Mouse (Mus musculus) ovary, postnatal 10 days (tissue): Measurements from ENCODE around the gene Tmco1.

ENCODE experiments used
- DNase-seq: peaks from one replicate; pipeline ENCODE4 v3.0.0; 2022; ENCODE audit warnings: low spot score

The Tmco1 gene

DNA sequence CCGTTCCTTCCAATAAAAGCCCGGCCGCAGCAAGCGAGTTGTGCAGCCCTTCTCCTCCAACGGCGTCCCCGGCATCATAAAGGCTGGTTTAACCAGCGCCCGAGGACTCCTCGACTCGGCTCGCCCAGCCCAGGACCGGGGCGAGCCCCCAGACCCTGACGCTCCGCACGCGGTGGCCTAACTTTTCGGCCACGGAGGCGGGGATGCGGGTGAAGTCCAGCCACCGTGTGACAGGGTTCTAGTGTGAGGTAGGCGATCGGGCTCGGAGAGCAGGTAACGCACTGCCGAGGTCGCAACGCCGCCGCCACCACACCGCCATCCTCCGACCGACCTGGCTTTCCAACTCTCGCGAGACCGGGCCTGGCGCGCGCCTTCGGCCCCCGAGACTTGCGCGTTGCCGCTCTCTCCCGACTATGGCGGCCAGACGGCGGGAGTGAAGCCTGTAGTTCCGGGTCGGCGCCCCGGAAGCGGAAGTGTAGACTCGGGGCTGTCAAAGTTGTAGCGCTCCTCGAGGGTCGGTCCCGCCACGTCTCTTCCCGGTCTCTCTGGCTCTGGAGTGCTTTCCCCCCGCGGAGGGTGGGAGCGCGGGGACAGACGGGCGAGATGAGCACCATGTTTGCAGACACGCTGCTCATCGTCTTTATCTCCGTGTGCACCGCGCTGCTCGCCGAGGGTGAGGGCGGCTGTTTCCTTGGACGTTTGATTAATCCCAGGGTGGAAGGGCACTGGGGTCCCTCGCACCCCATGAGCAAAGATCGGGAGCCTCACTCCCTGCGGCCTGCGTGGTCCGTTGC lies at the start of gene Tmco1:
TSS of gene Tmco1 (plus strand) at position 118 of the 794 bp plus-strand sequence.
- peak; percentile 98 for DNase-seq

DNA sequence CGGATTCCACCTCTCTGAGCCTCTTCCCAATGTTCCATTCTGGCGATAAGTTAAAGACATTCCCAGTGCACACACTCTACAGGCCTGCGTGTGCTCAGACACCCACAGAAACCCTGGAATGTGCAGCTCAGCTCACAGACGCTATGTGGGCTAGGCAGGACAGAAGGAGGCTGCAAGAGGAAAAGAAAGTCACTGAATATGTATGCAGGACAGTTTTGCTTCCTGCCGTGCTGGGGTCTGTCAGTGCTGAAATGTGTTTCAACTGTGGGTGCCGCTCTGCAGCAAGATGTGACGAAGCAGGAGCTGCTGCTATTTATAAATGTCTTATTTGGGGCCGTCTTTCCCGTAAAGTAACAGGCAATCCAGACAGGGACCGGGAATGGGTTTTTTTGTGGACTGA lies 48.5 kb upstream of the Tmco1 start:
- no peak for DNase-seq

DNA sequence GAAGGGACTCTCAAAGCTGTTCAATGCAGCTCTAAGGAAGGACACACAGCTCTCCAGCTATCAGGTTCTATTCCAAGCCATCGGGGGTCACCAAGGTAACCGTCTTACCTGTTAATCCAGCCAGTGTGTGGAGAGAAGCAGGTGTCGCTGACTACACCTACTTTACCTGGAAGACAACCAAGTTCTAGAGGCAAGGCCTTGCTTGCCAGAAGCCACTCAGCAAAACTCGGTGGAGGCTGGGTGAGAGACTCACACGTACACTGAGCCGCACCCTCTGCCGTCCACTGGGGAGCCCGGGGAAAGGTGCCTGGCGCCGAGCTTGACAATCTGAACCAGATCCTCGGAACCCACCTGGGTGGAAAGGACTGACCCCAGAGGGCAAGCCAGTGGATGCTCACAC lies 46.4 kb upstream of the Tmco1 start:
- DNase-seq = no peak

DNA sequence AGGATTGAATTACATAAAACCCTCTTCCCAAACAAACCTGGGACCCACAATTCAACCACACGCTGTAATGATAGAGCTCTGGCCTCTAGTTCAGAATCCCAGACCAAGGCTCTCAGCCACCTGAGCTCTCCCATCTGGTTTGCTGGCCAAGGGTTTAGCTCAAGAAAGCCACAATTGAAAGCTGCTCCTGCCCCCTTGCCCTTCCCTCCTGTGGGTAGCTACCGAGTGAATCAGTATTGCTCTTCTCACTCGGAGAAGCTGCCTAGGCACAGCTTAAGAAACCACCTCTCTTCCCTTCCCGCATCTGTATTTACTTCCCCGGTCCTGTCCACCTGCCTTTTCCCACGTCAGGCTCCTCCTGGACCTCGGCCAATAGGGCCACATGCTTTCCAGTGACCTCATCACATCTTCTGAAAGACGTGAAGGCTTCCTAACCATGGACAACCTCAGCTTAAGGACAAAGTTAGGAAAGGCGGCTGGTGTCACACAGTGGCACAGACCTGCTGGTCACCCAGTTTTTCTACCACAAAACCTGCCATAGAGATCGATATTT lies 45.6 kb upstream of the Tmco1 start:
- DNase-seq = no peak

DNA sequence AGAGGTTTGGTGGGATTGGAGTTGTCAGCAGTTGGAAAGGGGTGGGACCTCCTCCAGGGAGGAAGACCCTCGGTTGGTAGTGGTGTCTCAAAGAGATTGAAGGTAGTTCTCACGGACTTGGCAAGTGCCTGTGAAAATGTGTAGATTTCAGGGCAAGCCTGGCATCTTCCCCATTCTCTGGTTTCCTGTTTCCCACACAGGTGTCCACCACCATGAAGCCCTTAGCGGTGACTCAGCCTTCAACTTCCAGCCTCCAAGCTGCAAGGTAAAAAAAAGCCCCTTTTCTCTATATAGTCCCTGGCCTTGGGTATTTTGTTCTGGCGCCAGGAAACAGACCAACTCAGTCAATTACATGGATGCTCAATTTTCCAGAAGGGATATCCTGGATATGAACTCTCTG lies 42.8 kb upstream of the Tmco1 start:
- no peak for DNase-seq

DNA sequence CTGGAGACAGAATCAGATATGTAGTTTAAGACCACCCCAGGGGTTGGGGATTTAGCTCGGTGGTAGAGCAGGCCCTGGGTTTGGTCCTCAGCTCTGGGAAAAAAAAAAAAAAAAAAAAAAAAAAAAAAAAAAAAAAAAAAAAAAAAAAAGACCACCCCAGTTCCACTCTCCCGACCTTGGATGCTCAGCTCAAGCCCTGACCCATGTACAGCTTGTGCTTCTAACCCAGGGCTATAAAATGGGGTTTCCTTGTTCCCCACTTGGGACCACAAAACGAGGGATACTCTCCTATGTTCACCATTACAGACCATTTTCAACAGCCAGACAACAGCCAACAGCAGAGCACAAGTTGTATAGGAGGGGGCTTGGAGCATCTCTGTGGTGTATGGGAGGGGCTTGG lies 41.5 kb upstream of the Tmco1 start:
- DNase-seq = no peak

DNA sequence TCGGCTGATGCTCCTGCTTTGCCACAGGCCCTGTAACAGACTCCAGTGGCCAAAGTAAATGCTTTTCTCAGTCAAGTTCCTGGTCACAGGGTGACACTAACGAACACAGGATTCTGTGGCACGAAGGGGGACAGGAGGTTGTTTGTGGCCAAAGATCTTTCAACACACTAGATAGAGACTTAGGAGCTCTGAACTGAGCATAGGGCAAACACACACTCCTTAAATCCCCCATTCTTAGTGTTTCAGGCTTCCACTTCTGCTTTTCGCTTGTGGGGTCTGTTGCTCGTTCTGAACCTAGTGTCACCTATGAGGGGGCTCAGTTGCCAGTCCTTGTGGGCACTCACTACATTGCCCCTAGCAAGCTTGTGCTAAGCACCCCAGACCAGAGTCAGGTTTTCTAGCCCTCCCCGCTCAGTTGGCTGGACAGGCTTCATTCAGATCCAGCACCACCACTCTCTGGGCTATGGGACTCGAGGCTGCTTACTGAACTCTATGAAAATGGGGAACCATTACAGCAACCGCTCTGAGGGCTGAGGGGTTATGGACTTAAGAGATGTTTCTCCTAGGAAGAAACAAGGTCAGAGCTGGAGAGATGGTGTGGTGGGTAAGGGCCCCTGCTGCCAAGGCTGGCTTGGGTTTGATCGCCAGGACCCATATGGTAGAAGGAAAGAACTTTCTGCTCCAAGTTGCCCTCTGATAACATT lies 39.7 kb upstream of the Tmco1 start:
- no peak for DNase-seq

DNA sequence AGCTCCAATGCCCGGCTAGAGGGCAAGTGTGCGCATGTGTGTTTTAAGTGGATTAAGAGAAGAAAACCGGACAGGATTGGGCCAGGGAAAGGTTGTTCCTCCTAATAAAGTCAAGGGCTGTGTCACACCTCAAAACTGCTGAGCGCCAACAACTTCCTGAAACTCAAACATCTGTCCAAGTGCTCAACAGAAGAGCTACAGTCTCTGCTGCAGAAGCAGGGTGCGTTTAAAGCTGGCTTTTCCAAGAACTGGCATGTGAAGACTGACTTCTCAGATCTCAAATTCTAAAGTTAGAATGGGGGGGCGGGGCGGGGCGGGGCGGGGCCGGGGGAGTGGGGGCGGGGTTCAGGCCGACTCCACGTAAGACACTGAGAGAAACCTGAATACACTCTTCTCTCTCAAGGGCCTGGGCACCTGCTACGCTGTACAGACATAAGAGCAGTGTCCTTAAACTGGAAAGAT lies 38.8 kb upstream of the Tmco1 start:
- no peak for DNase-seq

DNA sequence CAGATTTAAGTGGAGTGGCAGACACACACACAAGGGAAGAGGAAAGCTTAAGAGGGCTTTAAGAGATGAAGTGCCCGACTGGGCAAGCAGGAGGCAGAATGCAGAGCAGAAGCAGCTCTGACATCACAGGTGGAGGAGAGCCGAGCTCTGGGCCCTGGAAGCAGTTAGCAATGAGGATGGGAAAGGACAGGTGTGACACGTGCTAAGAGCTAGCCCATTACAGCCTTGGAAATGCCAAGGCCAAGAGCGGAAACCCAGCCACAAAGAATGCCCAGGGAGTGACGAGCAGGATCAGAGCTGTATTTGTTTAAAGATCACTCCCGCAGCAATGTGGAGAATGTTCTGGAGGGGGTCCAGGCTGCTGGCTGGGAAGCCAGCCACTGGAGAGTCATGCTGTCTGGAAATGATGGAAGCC lies 38.3 kb upstream of the Tmco1 start:
- DNase-seq = peak; percentile 33

DNA sequence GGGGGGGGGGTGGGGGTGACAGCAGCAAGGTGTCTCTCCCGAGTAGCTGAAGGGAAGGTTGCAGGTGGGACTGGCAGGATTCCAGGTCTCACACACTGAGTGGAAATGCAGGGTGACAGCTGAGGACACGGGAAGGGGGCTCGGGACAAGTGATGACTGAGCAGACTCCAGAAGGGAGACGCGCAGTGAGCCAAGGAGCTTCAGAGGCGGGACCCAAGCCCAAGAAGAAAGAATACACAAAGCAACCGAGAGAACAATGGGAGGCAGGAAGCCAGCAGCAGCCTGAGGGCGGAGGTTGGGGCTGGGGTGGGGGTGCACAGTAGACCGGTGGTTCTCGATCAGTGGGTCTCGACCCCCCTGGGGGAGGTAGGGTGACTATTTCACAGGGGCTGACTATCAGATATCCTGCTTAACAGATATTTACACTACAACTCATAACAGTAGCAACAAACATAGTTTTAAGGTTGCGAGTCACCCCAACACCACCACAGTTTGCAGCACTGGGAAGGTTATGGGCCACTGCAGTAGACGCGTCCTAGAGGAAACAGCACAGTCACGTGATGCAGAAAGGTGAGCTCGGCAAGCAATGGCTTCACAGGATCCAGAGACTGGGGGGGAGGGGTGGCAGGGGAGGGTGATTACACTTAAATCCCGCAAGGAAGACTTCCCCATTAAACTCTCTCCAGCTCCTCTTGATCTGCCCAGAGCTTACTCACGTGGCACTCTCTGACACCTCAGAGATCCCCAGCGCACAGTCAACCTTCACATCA lies 37.7 kb upstream of the Tmco1 start:
- no peak for DNase-seq

DNA sequence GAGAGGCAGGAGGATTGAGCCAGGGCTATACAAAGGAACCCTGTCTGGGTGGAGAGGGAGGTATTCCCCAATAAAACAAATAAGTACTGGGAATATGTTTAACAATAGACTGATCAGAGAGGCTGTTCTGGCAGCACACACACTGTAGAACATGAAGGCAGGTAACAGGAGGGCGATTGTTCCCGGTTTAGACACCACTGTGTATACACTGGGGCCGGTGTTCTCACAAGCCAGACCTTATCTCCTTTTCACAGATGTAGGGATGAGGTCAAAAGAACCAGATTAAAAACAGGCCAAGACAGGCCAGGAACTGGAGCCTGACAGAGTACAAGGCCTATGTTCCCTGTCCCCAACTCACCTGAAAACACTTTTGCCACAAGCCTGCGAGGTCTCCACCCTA lies 36.9 kb upstream of the Tmco1 start:
- no peak for DNase-seq

DNA sequence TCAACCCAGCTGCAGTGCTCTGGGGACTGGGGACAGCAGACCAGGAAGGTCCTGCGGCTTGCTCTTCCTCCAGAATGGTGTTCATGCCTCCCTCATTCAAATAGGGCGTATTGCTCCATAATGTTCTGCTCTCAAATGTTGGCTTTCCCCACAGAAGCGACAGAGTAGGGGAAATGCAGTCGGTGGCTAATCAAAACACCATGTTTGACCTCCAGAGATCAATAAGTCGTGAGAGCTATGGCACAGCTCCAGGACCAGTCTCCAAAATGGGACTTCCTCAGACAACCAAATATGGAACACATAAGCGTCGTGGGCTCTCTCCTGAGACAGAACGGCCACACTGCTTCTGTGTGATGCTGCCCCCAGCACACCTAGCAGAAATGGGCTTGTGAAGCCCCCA lies 36.3 kb upstream of the Tmco1 start:
- DNase-seq = no peak

DNA sequence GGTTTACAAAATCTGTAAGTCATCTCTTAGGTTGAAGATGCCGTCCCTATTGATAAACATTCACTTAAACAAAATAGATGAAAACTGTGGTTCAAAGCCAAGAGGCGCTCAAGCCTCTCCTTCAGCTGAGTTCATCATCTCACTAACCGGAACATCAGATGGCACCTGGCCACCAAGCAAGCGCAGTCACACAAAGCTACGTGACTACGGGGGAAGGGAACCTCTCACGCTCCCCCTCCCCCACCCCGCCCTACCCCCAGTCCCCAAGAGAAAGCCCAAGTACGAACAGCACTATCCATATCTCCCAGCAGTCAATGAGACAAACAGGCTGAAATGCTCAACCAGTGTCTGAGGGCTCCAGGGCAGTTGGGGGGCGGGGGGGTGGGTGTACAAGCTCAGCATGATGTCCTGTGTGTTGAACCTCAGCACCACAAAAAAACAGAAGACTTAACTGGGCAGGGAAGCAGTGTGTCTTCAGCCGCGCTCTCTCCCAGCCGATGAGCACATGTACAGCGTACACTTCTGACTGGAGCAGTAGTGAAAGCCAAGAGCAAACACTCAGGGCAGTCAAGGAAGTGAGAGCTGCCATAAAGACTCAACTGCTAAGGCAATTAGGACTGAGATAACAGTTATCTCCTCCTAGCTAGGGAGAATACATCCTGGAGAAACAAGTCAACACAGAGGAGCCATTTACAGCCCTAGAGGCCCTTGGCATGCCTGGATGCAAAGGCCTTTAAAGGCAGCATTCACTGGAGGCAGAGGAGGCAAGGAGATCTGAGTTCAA lies 34.6 kb upstream of the Tmco1 start:
- no peak for DNase-seq

DNA sequence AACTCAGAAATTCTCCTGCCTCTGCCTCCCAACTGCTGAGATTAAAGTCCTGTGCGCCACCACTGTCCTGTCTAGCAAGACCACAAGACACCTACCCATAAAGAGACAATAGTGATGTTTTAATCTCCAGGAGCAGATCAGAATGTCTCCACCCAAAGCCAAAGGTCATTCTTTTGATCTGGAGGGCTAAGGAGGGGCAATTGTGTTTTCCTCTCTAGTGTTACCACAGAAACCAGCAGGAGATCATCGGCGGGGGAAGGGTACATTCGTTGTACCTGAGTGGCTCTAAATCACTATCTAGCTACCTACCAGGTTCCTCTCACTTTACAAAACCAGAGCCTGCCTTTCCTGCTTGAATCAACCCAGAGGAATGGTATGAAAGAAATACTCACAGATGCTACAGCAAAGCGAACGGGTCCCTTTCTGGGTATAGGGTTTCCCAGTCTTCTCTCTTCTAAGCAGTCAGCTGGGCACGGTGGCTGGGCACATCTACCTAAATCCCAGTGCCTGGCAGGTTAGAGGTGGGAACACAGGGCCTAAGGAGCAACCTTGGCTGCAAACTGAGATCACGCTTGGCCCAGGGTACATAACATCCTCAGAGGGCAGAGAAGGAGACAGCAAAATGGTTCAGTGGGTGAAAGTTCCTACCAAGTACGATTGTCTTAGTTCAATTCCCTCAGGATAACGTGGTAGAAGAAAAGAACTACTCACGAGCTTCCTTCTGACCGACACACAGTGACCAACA lies 33.4 kb upstream of the Tmco1 start:
- DNase-seq = no peak

DNA sequence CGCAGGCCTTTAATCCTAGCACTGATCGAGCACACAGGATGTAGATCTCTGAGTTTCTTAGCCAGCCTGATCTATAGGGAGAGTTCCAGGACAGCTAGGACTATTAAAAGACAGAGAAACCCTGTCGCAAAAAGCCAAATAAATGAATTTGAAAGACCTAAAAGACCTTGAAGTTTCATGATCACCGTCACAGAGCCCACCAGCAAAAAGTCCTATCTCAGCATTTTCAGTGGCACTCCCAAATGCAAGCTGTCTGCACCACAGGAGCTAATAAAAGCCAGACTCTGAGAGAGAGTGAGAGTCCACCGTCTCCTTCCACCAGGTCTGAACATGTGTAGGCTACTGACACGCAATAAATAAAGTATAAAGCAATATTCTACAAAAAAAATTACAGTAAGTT lies 29.8 kb upstream of the Tmco1 start:
- no peak for DNase-seq

DNA sequence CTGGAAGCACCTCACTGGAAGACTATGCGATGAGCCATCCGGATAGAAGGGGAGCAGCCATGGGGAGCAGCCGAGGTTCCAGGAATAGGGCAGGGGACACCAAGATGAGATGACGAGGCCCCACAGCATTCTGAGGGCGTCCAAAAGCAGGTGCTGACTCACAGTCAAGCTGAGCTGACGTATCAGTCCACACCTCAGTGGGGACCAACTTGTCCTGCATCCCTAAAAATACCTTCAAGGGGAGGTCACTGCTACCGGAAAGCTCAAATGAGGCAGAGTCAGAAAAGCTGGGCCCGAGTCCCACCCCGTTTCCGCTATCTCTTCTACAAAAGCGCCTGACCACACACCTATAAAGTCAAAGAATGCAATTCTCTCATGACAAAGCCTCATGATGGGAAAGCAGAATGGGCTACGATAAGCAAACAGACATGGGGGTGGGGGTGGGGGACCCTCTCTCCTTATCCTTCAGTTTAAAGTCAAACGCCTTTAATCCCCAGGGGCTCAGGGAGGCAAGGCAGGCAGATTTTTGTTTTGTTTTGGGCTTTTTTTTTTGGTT lies 28.9 kb upstream of the Tmco1 start:
- DNase-seq = no peak

DNA sequence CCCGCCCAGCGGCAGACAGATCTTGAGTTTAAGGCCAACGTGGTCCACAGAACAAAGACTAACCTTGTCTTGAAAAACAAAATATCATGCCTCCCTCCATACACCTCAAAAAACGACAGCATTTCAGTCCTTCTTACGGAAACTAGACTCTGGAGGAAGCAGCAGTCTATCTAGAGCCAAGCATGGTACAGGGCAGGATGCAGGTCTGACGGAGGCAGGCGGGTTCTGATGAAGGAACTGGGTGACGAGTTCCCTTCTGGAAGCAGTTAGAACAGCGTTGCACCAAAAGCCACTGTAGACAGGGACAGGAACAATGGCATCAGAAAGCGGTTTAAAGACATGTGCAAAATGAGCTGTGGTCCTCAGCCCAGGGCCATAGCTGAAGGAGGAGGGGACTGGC lies 28.1 kb upstream of the Tmco1 start:
- DNase-seq = no peak

DNA sequence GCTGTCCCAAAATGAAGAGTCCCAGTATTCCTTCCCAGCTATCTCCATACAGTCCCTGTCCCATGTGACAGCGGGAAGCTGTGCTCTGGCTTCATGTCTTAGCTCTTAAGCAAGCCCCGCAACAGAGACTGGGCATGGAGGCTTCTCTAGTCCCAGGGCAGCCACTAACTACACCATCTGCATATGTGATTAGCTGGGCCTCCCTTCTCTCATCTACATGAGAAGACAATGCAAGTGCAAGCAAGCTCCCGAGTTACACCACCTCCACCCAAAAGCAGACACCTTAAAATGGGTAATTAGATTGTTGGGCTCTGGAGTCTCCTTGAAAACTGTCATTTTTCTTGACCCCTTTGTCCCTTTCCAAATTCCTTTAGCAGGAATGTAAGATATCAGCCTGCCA lies 26.1 kb upstream of the Tmco1 start:
- DNase-seq = no peak

DNA sequence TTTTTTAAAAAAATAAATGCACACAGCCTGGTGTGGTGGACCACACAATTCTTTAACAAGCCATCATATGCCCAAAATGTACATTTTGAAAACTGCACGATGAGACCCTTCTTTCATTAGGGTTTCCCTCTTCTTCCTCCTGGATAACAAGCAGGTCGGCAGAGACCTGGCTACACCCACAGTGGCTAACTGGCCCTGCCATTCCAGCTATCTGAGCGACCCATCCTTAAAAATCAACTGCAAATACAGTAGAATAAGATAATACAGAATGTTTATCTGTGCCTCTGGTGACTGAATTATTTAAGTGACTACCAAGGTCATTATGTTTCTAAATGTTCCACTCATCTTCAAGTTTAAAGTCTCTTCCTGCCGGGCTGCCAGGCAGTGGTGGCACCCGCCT lies 25.4 kb upstream of the Tmco1 start:
- DNase-seq = no peak

DNA sequence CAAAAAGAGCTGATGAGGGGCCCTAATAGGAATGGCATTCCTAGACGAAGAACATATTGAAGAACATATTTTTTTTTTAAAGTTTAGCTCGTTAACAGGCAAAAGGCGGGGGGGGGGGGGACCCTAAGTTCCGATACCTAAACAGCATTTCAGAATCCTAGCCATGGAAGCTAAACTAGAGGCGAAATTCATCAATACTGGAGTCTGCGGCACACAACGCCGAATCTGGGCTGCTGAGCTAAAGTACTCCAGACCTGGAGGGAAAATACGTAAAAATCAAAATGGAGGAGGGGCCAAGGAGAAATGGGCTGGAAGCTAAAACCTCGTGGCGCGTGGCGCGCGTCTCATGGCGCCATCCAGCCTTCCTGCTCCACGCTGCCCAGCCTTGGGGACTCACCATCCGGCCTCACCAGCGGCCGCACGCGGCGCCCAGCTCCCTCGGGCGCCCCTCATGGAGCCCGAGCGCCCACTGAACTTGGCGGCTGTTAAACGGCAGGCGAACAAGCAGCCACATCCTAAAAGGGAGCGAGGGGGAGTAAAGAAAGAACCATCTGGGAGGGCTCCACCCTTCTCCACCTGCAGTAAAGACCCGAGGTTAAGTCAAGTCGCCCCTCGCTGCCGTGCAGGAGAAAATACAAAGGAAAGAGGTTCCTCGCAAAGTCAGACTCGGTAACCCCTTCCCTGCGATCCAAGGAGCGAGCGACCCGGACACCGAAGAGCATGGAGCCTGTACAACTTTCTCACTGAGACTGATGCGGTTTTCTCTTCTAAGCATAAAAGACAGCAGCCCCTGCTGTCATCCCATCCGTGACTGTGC lies 24.5 kb upstream of the Tmco1 start:
- DNase-seq = peak; percentile 21
